Mouse (Mus musculus) megakaryocyte, embryonic 14.5 days (primary cell): Measurements from ENCODE around the gene Ascc1.

Experiments
- FLI1 ChIP-seq: IDR thresholded peaks from 2 replicates; pipeline ENCODE4 v1.6.1; 2012; ENCODE audit warnings: low read length, inconsistent platforms, mixed read lengths
- GATA1 ChIP-seq: IDR thresholded peaks from 3 replicates; pipeline ENCODE4 v1.6.1; 2012; ENCODE audit warnings: mixed read lengths, low read length, inconsistent platforms, borderline replicate concordance

- TF ChIP-seq GATA1 = no peak
- no peak for TF ChIP-seq FLI1
These were observed 125.7 kb downstream of the Ascc1 start for GRCm38 (mm10) chr10:60128287-60128686.
